Comparison of ENCODE assay signal across 21 mouse cellular contexts in the genomic region with DNA sequence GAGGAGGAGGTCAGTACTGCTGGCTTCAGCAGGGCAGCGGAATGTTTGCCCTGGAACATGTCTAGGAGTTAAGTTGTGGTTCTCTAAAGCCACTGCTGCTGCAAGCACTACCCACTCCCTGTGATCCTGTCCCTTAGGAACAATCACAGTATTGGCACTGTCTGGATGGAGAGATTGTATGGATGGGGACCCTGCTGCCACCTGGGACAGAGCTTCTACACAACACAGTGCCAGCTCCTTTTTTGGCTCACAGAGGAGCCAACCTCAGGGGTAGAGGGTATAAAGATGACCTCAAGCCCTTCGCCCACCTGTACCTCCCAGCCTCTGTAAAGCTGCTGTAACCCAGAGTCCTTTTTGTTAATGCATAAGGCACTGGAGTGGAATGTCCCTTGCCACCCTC. TPM values are rescaled to one million over a fixed set of nuclear protein-coding genes. Genes with fewer than 3 reads are reported as not detected.
DNase-seq lines count a peak whose midpoint lies in the region; ATAC-seq and TF ChIP-seq lines count a peak whose summit lies in the region.
"Had no signal": no experiment of that assay in that cellular context is flagged by ENCODE, and none has a peak within 500 bp of the region (broad histone marks: within the 10 kb centered on the region; RNA-seq: fewer than 3 reads in every experiment).

No protein-coding gene starts in this region.

- intact Hi-C loops in heart, postnatal 10 days (cut with DNase I): no loop called here

- peak; percentile 18 for DNase-seq in cerebellum, adult 8-10 months
- peak; percentile 90 for DNase-seq in heart, adult 11 months
- DNase-seq in heart, postnatal 10 days: no peak
- no peak for DNase-seq in CH12.LX (ENCODE audit: extremely low read depth)
- no peak for DNase-seq in thymus, adult 18-20 months
- DNase-seq: adrenal gland, adult 8-10 months; adrenal gland, postnatal 14 days; adrenal gland, postnatal 36 days; B cell, adult 2 months; cerebellum, adult 11 months; cerebellum, postnatal 25 days; forebrain, postnatal 0 days had no signal

- H3K4me2 ChIP-seq in CH12.LX (ENCODE audit: insufficient read depth, low read depth, poor library complexity, severe bottlenecking) (no peak overlapping the region), myocyte (ENCODE audit: low read depth) (no peak overlapping the region)
- H3K4me2 ChIP-seq: embryonic facial prominence, embryonic 12.5 days; forebrain, embryonic 13.5 days; forebrain, embryonic 15.5 days had no signal

- ATAC-seq in cerebellum, adult (ENCODE audit: insufficient number of reproducible peaks, low FRiP score, low TSS enrichment): no peak
- ATAC-seq: activated CD4-positive, CD25-positive, alpha-beta regulatory T cell, adult 4 months; CD4-positive, CD25-positive, alpha-beta regulatory T cell, adult 4 months; forebrain, embryonic 13.5 days; forebrain, embryonic 15.5 days; forebrain, postnatal 0 days; Patski had no signal

- H3K79me2 ChIP-seq in CH12.LX (replicated peaks; ENCODE audit: control insufficient read depth, extremely low read depth, insufficient read depth, poor library complexity, severe bottlenecking) (peaks cover 11% of the 10 kb centered on the region), myocyte (ENCODE audit: control insufficient read depth, insufficient read depth) (peaks cover 11% of the 10 kb centered on the region)

- no peaks in the 10 kb centered on the region for H3K27me3 ChIP-seq in CH12.LX (replicated peaks)
- H3K27me3 ChIP-seq in myocyte (ENCODE audit: control insufficient read depth, insufficient read depth, insufficient read length): no peaks in the 10 kb centered on the region
- H3K27me3 ChIP-seq: embryonic facial prominence, embryonic 12.5 days; forebrain, embryonic 13.5 days; forebrain, embryonic 15.5 days; Patski had no signal

- no peak for TF ChIP-seq CTCF in CH12.LX (conservative IDR thresholded peaks at IDR 0.05 in 1 of 2, IDR thresholded peaks at IDR 0.05 in 1 of 2; ENCODE audit: low read depth in 2 of 2, low read length in 2 of 2)

- no peak overlapping the region for H3K4me3 ChIP-seq in CH12.LX (replicated peaks in 1 of 3; ENCODE audit: low read depth in 2 of 3, low read length in 2 of 3, poor library complexity in 1 of 3)
- no peak overlapping the region for H3K4me3 ChIP-seq in myocyte
- H3K4me3 ChIP-seq: embryonic facial prominence, embryonic 10.5 days; embryonic facial prominence, embryonic 12.5 days; forebrain, embryonic 13.5 days; forebrain, embryonic 15.5 days had no signal

- no peak for TF ChIP-seq RAD21 in CH12.LX (IDR thresholded peaks at IDR 0.05; ENCODE audit: low read depth, low read length)

- H3ac ChIP-seq in myocyte (ENCODE audit: control insufficient read depth, insufficient read length): no peak overlapping the region

- H3K27ac ChIP-seq in CH12.LX (ENCODE audit: insufficient read depth, low read depth): no peak overlapping the region
- H3K27ac ChIP-seq: embryonic facial prominence, embryonic 10.5 days; embryonic facial prominence, embryonic 12.5 days; forebrain, embryonic 13.5 days; forebrain, embryonic 15.5 days had no signal

- in situ Hi-C loops in CH12.LX (cut with MboI; ENCODE audit: low pct_ligation_motif_present, low pct_unique_long_range_greater_than_20kb, low sequenced_read_pairs): no loop called here

- TF ChIP-seq POLR2A in CH12.LX (IDR thresholded peaks at IDR 0.05; ENCODE audit: low read depth, low read length) (no peak), myocyte (IDR thresholded peaks at IDR 0.05; ENCODE audit: insufficient read length, low read depth) (peak; percentile 12)

- dilution Hi-C loops in CH12.LX (cut with MboI; ENCODE audit: extremely low pct_ligation_motif_present, extremely low pct_unique_long_range_greater_than_20kb, low sequenced_read_pairs): no loop called here

- TF ChIP-seq EP300 in CH12.LX (IDR thresholded peaks at IDR 0.05; ENCODE audit: low read length): no peak

- H3K4me1 ChIP-seq in CH12.LX (ENCODE audit: control insufficient read depth in 1 of 2, insufficient read depth in 2 of 2): peaks cover 13 to 30% of the 10 kb centered on the region in 2 experiments
- H3K4me1 ChIP-seq: embryonic facial prominence, embryonic 10.5 days; embryonic facial prominence, embryonic 12.5 days; forebrain, embryonic 13.5 days; forebrain, embryonic 15.5 days had no signal

- H3K9ac ChIP-seq in CH12.LX (ENCODE audit: insufficient read depth, low read depth): no peak overlapping the region
- H3K9ac ChIP-seq: embryonic facial prominence, embryonic 12.5 days; forebrain, embryonic 13.5 days; forebrain, embryonic 15.5 days; forebrain, postnatal 0 days had no signal

- no peaks in the 10 kb centered on the region for H3K9me3 ChIP-seq in CH12.LX (replicated peaks; ENCODE audit: low read length)
- H3K9me3 ChIP-seq: embryonic facial prominence, embryonic 10.5 days; embryonic facial prominence, embryonic 12.5 days; forebrain, embryonic 13.5 days; forebrain, embryonic 15.5 days had no signal

- H3K36me3 ChIP-seq in CH12.LX (replicated peaks in 1 of 2; ENCODE audit: control insufficient read depth in 1 of 2, insufficient read depth in 1 of 2, low read length in 1 of 2) (peaks cover 93 to 98% of the 10 kb centered on the region in 2 experiments), myocyte (ENCODE audit: control insufficient read depth, insufficient read depth) (peaks cover 73% of the 10 kb centered on the region)

TF ChIP-seq in CH12.LX, 34 proteins besides CTCF, POLR2A, EP300 and RAD21:
- TF ChIP-seq ZMIZ1 (IDR thresholded peaks at IDR 0.05; ENCODE audit: low read depth, low read length) (0 out of 2 replicates have a peak, but pooled peaks have one; percentile 2), JUND (conservative IDR thresholded peaks at IDR 0.05; ENCODE audit: low read depth, low read length) (no peak), MAFK (IDR thresholded peaks at IDR 0.05; ENCODE audit: insufficient replicate concordance, low read length) (no peak), TCF12 (IDR thresholded peaks at IDR 0.05; ENCODE audit: low read depth, low read length) (no peak), NELFE (IDR thresholded peaks at IDR 0.05; ENCODE audit: low read depth, low read length) (no peak), ELF1 (IDR thresholded peaks at IDR 0.05; ENCODE audit: low read depth, low read length) (no peak), SIN3A (IDR thresholded peaks at IDR 0.05; ENCODE audit: low read length) (no peak), KAT2A (IDR thresholded peaks at IDR 0.05; ENCODE audit: insufficient replicate concordance, low read length) (no peak)

TF ChIP-seq in myocyte, 11 proteins besides CTCF, POLR2A, EP300 and RAD21:
- peak; percentile 12 for TF ChIP-seq POLR2AphosphoS2 (IDR thresholded peaks at IDR 0.05; ENCODE audit: insufficient read length, low read depth)
- no peak for TF ChIP-seq SRF (IDR thresholded peaks at IDR 0.05; ENCODE audit: control insufficient read depth, insufficient read length, low read depth)

RNA-seq across cellular contexts. Expression of a gene that starts 20.8 kb away (rescaled TPM):
- total RNA-seq in heart, postnatal 10 days (2021): 10 to 100 TPM; 38.2 to 38.7 TPM
- 27.8 and 35.4 TPM in 2 replicates for total RNA-seq in CH12.LX (2012; rRNA removed)
- 21.3 and 22.8 TPM in 2 replicates for total RNA-seq in CH12.LX (2014; rRNA removed)
- 32.4 and 38.3 TPM in 2 replicates for polyA plus RNA-seq in CH12.LX (2012; ENCODE audit: insufficient read length, low read depth)
- 37.4 TPM for polyA plus RNA-seq in myocyte (2012; fragmentation: generic; extraction: Trizol)

RNA-seq across cellular contexts. Expression of a gene that starts 32.2 kb away (rescaled TPM):
- 10 to 100 TPM; 13.3 to 15.2 TPM for total RNA-seq in heart, postnatal 10 days (2021)
- total RNA-seq in CH12.LX (2012; rRNA removed): 3.7 and 4.5 TPM in 2 replicates
- 1.8 and 2.0 TPM in 2 replicates for total RNA-seq in CH12.LX (2014; rRNA removed)
- polyA plus RNA-seq in CH12.LX (2012; ENCODE audit: insufficient read length, low read depth): 1.2 and 1.4 TPM in 2 replicates
- 9.8 TPM for polyA plus RNA-seq in myocyte (2012; fragmentation: generic; extraction: Trizol)

Comparison
In these comparisons a context has a peak if more than half of its experiments do, and no peak if none do; other contexts are left out.
1. DNase-seq: peak in cerebellum, adult 8-10 months (single experiment) and heart, adult 11 months (single experiment); none in heart, postnatal 10 days (0 of 2), CH12.LX (single experiment) and thymus, adult 18-20 months (0 of 2).